Comparison of ENCODE assay signal across 23 mouse cellular contexts in the genomic region with DNA sequence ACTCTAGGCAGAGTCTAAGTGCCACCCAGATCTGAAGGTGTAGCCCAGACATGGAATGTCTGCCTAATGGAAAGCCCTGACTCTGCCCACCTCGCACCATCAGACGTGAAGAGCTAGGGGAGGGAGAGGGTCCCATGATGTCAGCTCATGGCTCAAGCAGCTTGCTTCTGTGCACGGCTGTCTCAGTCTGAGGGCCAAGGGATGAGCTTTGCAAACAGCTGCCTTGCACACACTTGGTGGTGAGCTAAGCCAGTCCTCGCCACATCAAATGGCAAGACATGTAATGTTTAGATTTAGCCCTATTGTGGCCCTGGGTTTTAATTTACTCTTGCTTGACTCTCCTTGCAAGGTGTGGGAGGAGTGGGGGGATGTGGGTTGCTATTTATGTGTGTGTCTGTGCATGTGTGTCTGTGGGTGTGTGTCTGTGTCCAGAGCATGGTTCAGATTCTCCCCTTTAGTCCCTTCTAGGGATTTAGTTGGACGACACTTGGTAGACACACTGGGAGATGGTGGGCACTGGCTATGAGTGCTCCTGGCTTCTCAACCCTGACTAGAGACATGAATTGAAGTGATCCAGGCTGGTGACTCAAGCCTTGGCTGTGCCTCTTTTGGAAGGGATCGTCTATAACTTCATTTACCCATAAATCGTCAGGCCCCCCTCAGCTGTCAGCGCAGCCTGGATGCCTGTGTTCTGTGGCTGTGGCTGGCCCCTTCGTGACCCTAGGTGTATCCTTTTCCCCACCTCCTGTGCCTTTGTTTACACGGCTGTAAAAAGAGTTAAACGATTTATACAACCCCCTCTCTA. TPM values are rescaled to one million over a fixed set of nuclear protein-coding genes. Genes with fewer than 3 reads are reported as not detected.
DNase-seq lines count a peak whose midpoint lies in the region; ATAC-seq lines count a peak whose summit lies in the region.
"Had no signal": no experiment of that assay in that cellular context is flagged by ENCODE, and none has a peak within 500 bp of the region (broad histone marks: within the 10 kb centered on the region; RNA-seq: fewer than 3 reads in every experiment).

No protein-coding gene starts in this region.

- no peak overlapping the region for H3K4me3 ChIP-seq in heart, embryonic 10.5 days
- no peak overlapping the region for H3K4me3 ChIP-seq in liver, embryonic 15.5 days (replicated peaks)
- no peak overlapping the region for H3K4me3 ChIP-seq in liver, embryonic 11.5 days (ENCODE audit: low read depth, low read length)
- no peak overlapping the region for H3K4me3 ChIP-seq in intestine, embryonic 15.5 days (replicated peaks)
- no peak overlapping the region for H3K4me3 ChIP-seq in stomach, embryonic 15.5 days (replicated peaks)
- H3K4me3 ChIP-seq: forebrain, embryonic 10.5 days; hindbrain, embryonic 13.5 days; midbrain, embryonic 13.5 days; neural tube, embryonic 12.5 days had no signal

- DNase-seq in heart, embryonic 10.5 days (ENCODE audit: low spot score), result peak; percentile 10
- no peak for DNase-seq in heart, postnatal 25 days (ENCODE audit: low spot score)
- no peak for DNase-seq in liver, embryonic 11.5 days (ENCODE audit: low spot score)
- no peak for DNase-seq in left cerebral cortex, postnatal 4 days
- DNase-seq: adrenal gland, postnatal 36 days; cerebellum, adult 9-10 months; gastrocnemius, postnatal 14 days; heart, adult 18-20 months; heart, postnatal 36 days; kidney, adult 9 months; layer of hippocampus, adult 9-11 months; lung, adult 2 months; retina, postnatal 1 day; thymus, adult 18-20 months had no signal

- H3K27me3 ChIP-seq in heart, embryonic 10.5 days (ENCODE audit: insufficient read depth, poor library complexity, severe bottlenecking), result no peaks in the 10 kb centered on the region
- no peaks in the 10 kb centered on the region for H3K27me3 ChIP-seq in liver, embryonic 15.5 days
- H3K27me3 ChIP-seq in liver, embryonic 11.5 days (replicated peaks; ENCODE audit: control insufficient read depth, insufficient read depth, low read length), result no peaks in the 10 kb centered on the region
- no peaks in the 10 kb centered on the region for H3K27me3 ChIP-seq in intestine, embryonic 15.5 days (replicated peaks)
- H3K27me3 ChIP-seq in stomach, embryonic 15.5 days (replicated peaks), result no peaks in the 10 kb centered on the region
- H3K27me3 ChIP-seq: hindbrain, embryonic 13.5 days; midbrain, embryonic 13.5 days; neural tube, embryonic 12.5 days had no signal

- peaks cover 23% of the 10 kb centered on the region; the same call in 1 of the 2 replicates for H3K4me1 ChIP-seq in heart, embryonic 10.5 days
- H3K4me1 ChIP-seq in liver, embryonic 15.5 days (replicated peaks), result peaks cover 26% of the 10 kb centered on the region
- H3K4me1 ChIP-seq in liver, embryonic 11.5 days (replicated peaks; ENCODE audit: control insufficient read depth, insufficient read depth, low read length), result peaks cover 6% of the 10 kb centered on the region
- H3K4me1 ChIP-seq in intestine, embryonic 15.5 days (replicated peaks), result peaks cover 3% of the 10 kb centered on the region
- H3K4me1 ChIP-seq in stomach, embryonic 15.5 days, result peaks cover 9% of the 10 kb centered on the region; the same call in 1 of the 2 replicates
- H3K4me1 ChIP-seq: neural tube, embryonic 12.5 days had no signal

- no peaks in the 10 kb centered on the region for H3K36me3 ChIP-seq in heart, embryonic 10.5 days
- H3K36me3 ChIP-seq in liver, embryonic 15.5 days (replicated peaks), result no peaks in the 10 kb centered on the region
- H3K36me3 ChIP-seq in liver, embryonic 11.5 days (ENCODE audit: control insufficient read depth, insufficient read depth, low read length), result no peaks in the 10 kb centered on the region
- H3K36me3 ChIP-seq in intestine, embryonic 15.5 days, result no peaks in the 10 kb centered on the region
- no peaks in the 10 kb centered on the region for H3K36me3 ChIP-seq in stomach, embryonic 15.5 days
- H3K36me3 ChIP-seq: forebrain, embryonic 10.5 days; hindbrain, embryonic 13.5 days; midbrain, embryonic 13.5 days; neural tube, embryonic 12.5 days had no signal

- no peak overlapping the region for H3K27ac ChIP-seq in heart, embryonic 10.5 days
- 0 out of 2 replicates have a peak overlapping the region, but pooled peaks have one; percentile 9 for H3K27ac ChIP-seq in liver, embryonic 15.5 days (replicated peaks)
- no peak overlapping the region for H3K27ac ChIP-seq in liver, embryonic 11.5 days (ENCODE audit: low read depth, low read length)
- peak overlapping the region; percentile 52 for H3K27ac ChIP-seq in intestine, embryonic 15.5 days
- H3K27ac ChIP-seq in stomach, embryonic 15.5 days, result no peak overlapping the region
- H3K27ac ChIP-seq: forebrain, embryonic 10.5 days; hindbrain, embryonic 13.5 days; midbrain, embryonic 13.5 days; neural tube, embryonic 12.5 days had no signal

- no peaks in the 10 kb centered on the region for H3K9me3 ChIP-seq in heart, embryonic 10.5 days
- H3K9me3 ChIP-seq in liver, embryonic 15.5 days (replicated peaks), result no peaks in the 10 kb centered on the region
- no peaks in the 10 kb centered on the region for H3K9me3 ChIP-seq in liver, embryonic 11.5 days (ENCODE audit: control insufficient read depth, low read length)
- H3K9me3 ChIP-seq in intestine, embryonic 15.5 days, result no peaks in the 10 kb centered on the region
- H3K9me3 ChIP-seq in stomach, embryonic 15.5 days, result no peaks in the 10 kb centered on the region
- H3K9me3 ChIP-seq: forebrain, embryonic 10.5 days; hindbrain, embryonic 13.5 days; midbrain, embryonic 13.5 days; neural tube, embryonic 12.5 days had no signal

- intact Hi-C loops in heart, postnatal 25 days (cut with DNase I), result loop anchor here (5.0 kb wide), 1 partner anchor 92 kb away; a partner anchor contains a TSS
- intact Hi-C loops in left cerebral cortex, postnatal 4 days (cut with DNase I), result no loop called here

- ATAC-seq in liver, embryonic 15.5 days (ENCODE audit: insufficient read depth), result peak; percentile 29; the same call in 1 of the 2 replicates
- ATAC-seq in liver, embryonic 11.5 days (replicated peaks; ENCODE audit: low FRiP score), result no peak
- ATAC-seq in intestine, embryonic 15.5 days, result peak; percentile 89
- ATAC-seq in stomach, embryonic 15.5 days (ENCODE audit: insufficient read depth, low FRiP score, low read depth), result peak; percentile 55; the same call in 1 of the 2 replicates
- ATAC-seq: forebrain, embryonic 16.5 days; midbrain, embryonic 13.5 days had no signal

- H3K4me2 ChIP-seq in liver, embryonic 15.5 days, result no peak overlapping the region
- H3K4me2 ChIP-seq in liver, embryonic 11.5 days, result no peak overlapping the region
- H3K4me2 ChIP-seq in intestine, embryonic 15.5 days (replicated peaks), result peak overlapping the region; percentile 3; the same call in 1 of the 2 replicates
- H3K4me2 ChIP-seq in stomach, embryonic 15.5 days, result no peak overlapping the region
- H3K4me2 ChIP-seq: hindbrain, embryonic 13.5 days; midbrain, embryonic 13.5 days; neural tube, embryonic 12.5 days had no signal

- 65% methylated on average over 11 of the region's 11 CpGs for WGBS in heart, embryonic 10.5 days
- 57% methylated on average over 11 of the region's 11 CpGs for WGBS in liver, embryonic 15.5 days (ENCODE audit: insufficient replicate concordance)
- WGBS in liver, embryonic 11.5 days, result 56% methylated on average over 11 of the region's 11 CpGs
- WGBS in intestine, embryonic 15.5 days, result 22% methylated on average over 11 of the region's 11 CpGs
- 31% methylated on average over 11 of the region's 11 CpGs for WGBS in stomach, embryonic 15.5 days

- H3K9ac ChIP-seq in liver, embryonic 15.5 days, result no peak overlapping the region
- H3K9ac ChIP-seq in liver, embryonic 11.5 days (ENCODE audit: low read depth, low read length), result no peak overlapping the region
- no peak overlapping the region for H3K9ac ChIP-seq in intestine, embryonic 15.5 days
- no peak overlapping the region for H3K9ac ChIP-seq in stomach, embryonic 15.5 days
- H3K9ac ChIP-seq: hindbrain, embryonic 13.5 days; midbrain, embryonic 13.5 days; neural tube, embryonic 12.5 days had no signal

RNA-seq across cellular contexts. Expression of a gene that starts 10.4 kb away (rescaled TPM):
- polyA plus RNA-seq in heart, embryonic 10.5 days (2016; fragmentation: Nextera tagmentation; extraction: Ambion mirVana), result 80.6 and 96.1 TPM in 2 replicates
- under 1 TPM; 0.34 to 0.36 TPM for total RNA-seq in heart, postnatal 25 days (2021)
- polyA plus RNA-seq in liver, embryonic 15.5 days (2015; fragmentation: Nextera tagmentation; extraction: Ambion mirVana), result 16.3 and 18.5 TPM in 2 replicates
- polyA plus RNA-seq in liver, embryonic 11.5 days (2014; fragmentation: Nextera tagmentation; extraction: Ambion mirVana), result 57.8 and 61.5 TPM in 2 replicates
- 83.1 and 96.8 TPM in 2 replicates for polyA plus RNA-seq in intestine, embryonic 15.5 days (2015; fragmentation: Nextera tagmentation; extraction: Ambion mirVana)
- polyA plus RNA-seq in stomach, embryonic 15.5 days (2015; fragmentation: Nextera tagmentation; extraction: Ambion mirVana), result 64.3 and 72.4 TPM in 2 replicates
- total RNA-seq in left cerebral cortex, postnatal 4 days (2021), result 1 to 10 TPM; 5.0 to 6.5 TPM
- total RNA-seq: heart, adult 18-20 months; left cerebral cortex, adult 18-20 months had no signal

RNA-seq across cellular contexts. Expression of a gene that starts 38.7 kb away (rescaled TPM):
- 63.9 and 87.2 TPM in 2 replicates for polyA plus RNA-seq in heart, embryonic 10.5 days (2016; fragmentation: Nextera tagmentation; extraction: Ambion mirVana)
- 10 to 100 TPM; 24.8 to 34.4 TPM for total RNA-seq in heart, postnatal 25 days (2021)
- 41.2 and 42.3 TPM in 2 replicates for polyA plus RNA-seq in liver, embryonic 15.5 days (2015; fragmentation: Nextera tagmentation; extraction: Ambion mirVana)
- polyA plus RNA-seq in liver, embryonic 11.5 days (2014; fragmentation: Nextera tagmentation; extraction: Ambion mirVana), result 31.2 and 37.1 TPM in 2 replicates
- 81.4 and 82.9 TPM in 2 replicates for polyA plus RNA-seq in intestine, embryonic 15.5 days (2015; fragmentation: Nextera tagmentation; extraction: Ambion mirVana)
- polyA plus RNA-seq in stomach, embryonic 15.5 days (2015; fragmentation: Nextera tagmentation; extraction: Ambion mirVana), result 92.7 and 95.4 TPM in 2 replicates
- 10 to 100 TPM; 91.9 to 94.1 TPM for total RNA-seq in left cerebral cortex, postnatal 4 days (2021)

Comparison
In these comparisons a context has a peak if more than half of its experiments do, and no peak if none do; other contexts are left out.
1. H3K27ac ChIP-seq: peak in liver, embryonic 15.5 days (single experiment) and intestine, embryonic 15.5 days (single experiment); none in heart, embryonic 10.5 days (single experiment), liver, embryonic 11.5 days (single experiment) and stomach, embryonic 15.5 days (single experiment).